Mouse (Mus musculus) gonadal fat pad, adult 2 months (tissue): ENCODE results near the gene Urah. TPM values are rescaled to one million over a fixed set of nuclear protein-coding genes. Genes with fewer than 3 reads are reported as not detected.

ENCODE experiments used
- DNase-seq: peaks from one replicate; pipeline ENCODE4 v3.0.0-alpha.2; 2012; ENCODE audit warnings: low read depth
- polyA plus RNA-seq: library from polyadenylated mRNA; depleted of rRNA; stranded (reverse); fragments of >200 nt; gene quantifications from 2 replicates; pipeline ENCODE4 v1.2.3, GENCODE M21; 2012

Gene Urah
- polyA plus RNA-seq, 1 experiment, result 2.1 TPM

- peak; percentile 89 for DNase-seq
Observed at GRCm38 (mm10) chr7:140840750-140841735, 6.2 kb downstream of the Urah start.

GRCm38 (mm10) chr7:140843806-140844205, 9.0 kb downstream of the Urah start:
- no peak for DNase-seq

- no peak for DNase-seq
Observed at GRCm38 (mm10) chr7:140844905-140845665, 10.3 kb downstream of the Urah start, which contains the start of gene Scgb1c1. Gene Scgb1c1 (plus strand): TSS chr7:140845547.

- DNase-seq, result no peak
Observed at GRCm38 (mm10) chr7:140845683-140846082, 10.9 kb downstream of the Urah start.

GRCm38 (mm10) chr7:140846676-140847075, 11.9 kb downstream of the Urah start:
- no peak for DNase-seq

GRCm38 (mm10) chr7:140847755-140848580, 13.2 kb downstream of the Urah start, which contains the start of gene Odf3:
Gene Odf3 (plus strand): TSS chr7:140847805.
- DNase-seq, result no peak

GRCm38 (mm10) chr7:140848591-140848990, 13.8 kb downstream of the Urah start:
- no peak for DNase-seq

GRCm38 (mm10) chr7:140851916-140852315, 17.1 kb downstream of the Urah start:
- DNase-seq, result no peak

GRCm38 (mm10) chr7:140853386-140853785, 18.6 kb downstream of the Urah start:
- no peak for DNase-seq

GRCm38 (mm10) chr7:140854483-140854882, 19.7 kb downstream of the Urah start:
- DNase-seq, result no peak

- DNase-seq, result no peak
Observed at GRCm38 (mm10) chr7:140855181-140855580, 20.4 kb downstream of the Urah start.

GRCm38 (mm10) chr7:140855860-140856784, 21.3 kb downstream of the Urah start, which contains the start of gene Gm45785:
Gene Gm45785 (minus strand): TSS chr7:140856331.
- peak; percentile 83 for DNase-seq

- no peak for DNase-seq
Observed at GRCm38 (mm10) chr7:140856785-140857549, 22.1 kb downstream of the Urah start, which contains the start of gene Ric8a. Gene Ric8a (plus strand): TSS chr7:140856957.

GRCm38 (mm10) chr7:140857550-140858505, 23.0 kb downstream of the Urah start, which contains the start of gene Bet1l:
Gene Bet1l (minus strand): TSS chr7:140857577.
- no peak for DNase-seq

GRCm38 (mm10) chr7:140858746-140859145, 23.9 kb downstream of the Urah start:
- DNase-seq, result no peak

GRCm38 (mm10) chr7:140859997-140860396, 25.2 kb downstream of the Urah start:
- DNase-seq, result no peak

- DNase-seq, result no peak
Observed at GRCm38 (mm10) chr7:140860728-140861127, 25.9 kb downstream of the Urah start.

GRCm38 (mm10) chr7:140864761-140865160, 29.9 kb downstream of the Urah start:
- DNase-seq, result no peak
